Mouse (Mus musculus) retina, embryonic 14.5 days (tissue): Measurements from ENCODE around the gene Mapk1ip1.

Experiments
- DNase-seq: peaks from one replicate; pipeline ENCODE4 v3.0.0-alpha.2; 2015; ENCODE audit warnings: low spot score

Mapk1ip1 gene

DNA sequence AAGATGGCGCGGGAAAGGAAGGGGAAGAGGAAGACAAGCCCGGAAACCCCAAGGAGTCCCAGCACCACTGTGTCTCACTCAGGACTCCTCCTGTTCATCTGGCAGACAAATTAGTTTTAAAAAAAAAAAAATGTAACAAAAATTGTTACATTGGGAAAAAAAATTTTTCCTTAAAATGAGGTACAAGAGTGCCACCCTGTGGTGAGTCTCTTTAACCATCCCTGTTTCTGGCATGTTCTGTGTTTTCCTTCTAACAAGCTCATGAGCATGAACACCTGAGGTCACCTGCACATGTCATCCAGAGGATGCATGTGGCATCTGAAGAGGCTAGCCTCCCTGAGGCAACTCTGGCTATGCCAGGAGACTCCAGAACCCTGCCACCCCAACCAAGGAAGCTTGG, 11.0 kb downstream of the Mapk1ip1 start:
- peak; percentile 42 for DNase-seq

DNA sequence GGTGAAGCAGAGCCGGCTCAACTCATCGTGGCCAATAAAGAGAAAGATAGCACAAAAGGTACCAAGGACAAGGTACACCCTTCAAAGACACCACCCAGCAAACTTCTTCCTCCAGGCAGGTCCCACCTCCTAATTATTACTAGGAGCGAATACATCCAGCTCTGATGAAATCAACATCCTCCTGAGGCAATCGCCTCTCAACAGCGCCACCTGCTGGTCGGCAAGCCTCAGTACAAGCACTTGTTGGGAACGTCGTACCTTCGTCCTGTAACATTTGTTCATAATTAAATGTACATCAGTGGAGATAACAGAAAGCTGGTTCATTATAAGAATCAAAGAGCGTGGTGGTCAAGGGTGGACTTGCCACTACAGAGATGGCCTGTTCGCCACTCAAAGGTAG, 18.3 kb downstream of the Mapk1ip1 start:
- DNase-seq, result peak; percentile 82

DNA sequence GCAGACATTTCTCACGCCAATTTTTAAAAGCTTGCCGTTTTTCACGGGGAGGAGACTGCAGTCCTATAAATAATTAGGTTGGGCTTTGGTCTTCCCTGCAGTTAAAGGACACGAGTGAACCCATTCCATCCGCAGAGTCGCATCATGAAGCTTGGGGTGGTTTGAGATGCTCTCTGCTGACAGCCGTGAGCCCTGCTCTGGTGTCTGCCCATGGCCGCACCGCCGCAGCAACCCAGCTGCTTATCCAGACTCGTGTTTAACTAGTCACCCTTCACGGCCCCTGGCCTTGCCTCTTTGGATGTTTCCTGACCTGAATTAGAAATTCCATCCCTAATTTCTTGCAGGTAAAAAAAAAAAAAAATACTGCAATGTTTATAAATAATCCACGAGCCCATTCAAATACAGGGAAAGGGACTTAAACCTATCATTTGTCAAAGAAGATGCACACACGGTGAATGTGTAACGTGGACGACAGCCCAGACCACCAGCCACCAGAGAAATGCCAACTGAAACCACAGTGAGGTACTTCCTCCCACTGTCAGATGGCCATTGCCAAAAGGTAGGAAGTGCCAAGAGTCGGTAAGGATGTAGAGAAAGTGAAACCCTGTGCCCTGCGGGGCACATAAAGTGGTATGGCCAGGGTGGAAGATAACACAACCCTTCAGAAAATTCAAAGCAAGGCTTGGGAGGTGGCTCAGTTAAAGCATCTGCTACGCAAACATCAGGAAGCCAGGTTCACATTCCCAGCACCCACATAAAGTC, 20.9 kb downstream of the Mapk1ip1 start:
- DNase-seq, result no peak

DNA sequence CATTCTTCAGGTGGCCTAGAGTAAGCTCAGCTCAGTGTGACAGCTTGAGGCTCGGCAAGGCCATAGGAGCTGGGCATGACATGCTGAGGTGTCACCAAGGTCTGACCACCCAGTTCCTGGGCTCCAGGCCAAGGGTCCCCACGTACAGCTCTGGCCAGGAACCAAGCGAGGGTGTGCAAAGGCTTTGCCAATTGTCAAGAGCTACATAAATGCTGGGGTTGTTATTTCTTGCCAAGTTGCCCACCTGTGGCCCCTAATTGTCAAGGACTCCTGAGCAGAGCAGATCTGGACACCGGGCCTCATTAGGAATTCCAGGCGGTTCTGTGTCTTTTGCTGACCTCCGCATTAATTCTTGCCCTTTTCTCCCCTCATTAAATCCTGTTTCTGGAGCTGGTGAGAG, 21.6 kb downstream of the Mapk1ip1 start:
- no peak for DNase-seq

DNA sequence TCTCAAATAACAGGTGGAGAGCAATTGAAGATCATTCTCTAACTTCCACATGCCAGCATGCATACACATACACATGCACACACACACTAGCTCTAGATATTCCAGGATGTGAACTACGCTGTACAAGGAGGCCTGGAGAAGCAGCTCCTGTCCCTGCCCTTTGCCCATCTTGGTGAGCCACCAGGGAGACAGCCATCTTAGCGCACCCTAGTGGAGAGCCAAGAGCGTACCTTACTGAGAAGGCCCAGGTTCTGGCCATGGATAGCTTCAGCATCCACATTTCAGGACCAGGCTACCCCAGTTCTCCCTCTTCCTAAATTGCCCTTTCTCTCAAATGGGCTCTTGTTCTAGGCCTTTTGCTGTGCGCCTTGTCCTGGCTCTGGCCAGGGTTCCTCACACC, 27.8 kb downstream of the Mapk1ip1 start:
- peak; percentile 50 for DNase-seq

DNA sequence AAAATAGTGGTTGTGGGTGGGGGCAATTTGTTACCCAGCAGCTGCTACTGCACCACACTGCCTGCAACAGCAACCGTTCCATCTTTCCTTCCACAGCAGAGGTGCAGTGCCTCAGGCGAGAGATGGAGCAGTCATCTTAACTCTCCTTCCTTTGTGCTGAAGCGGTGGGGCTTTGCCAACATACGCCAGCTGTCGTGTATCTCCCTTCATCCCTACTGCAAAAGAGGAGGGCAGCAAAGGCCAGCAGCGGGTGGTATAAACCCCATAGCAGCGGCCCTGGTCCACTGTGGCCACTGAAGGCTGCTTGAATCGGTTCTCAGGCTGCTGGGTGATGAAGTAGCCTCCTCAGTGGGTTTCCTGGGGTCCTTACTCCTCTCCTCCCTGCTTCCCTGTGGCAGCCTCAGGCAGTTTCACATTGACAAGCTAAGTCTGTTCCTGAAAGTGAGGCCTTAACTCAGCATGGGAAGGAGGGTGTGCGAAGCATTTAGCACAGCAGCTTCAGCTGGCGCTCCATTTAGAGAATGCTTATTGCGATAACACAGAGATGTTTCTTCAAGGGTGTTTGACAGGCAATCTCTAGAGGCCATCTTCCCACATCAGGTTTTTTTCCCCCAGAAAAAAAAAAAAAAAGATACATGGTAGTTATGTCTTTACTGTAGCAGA, 32.7 kb downstream of the Mapk1ip1 start:
- no peak for DNase-seq

GRCm38 (mm10) chr7:138807146-138807545, 38.9 kb downstream of the Mapk1ip1 start:
- DNase-seq, result no peak

DNA sequence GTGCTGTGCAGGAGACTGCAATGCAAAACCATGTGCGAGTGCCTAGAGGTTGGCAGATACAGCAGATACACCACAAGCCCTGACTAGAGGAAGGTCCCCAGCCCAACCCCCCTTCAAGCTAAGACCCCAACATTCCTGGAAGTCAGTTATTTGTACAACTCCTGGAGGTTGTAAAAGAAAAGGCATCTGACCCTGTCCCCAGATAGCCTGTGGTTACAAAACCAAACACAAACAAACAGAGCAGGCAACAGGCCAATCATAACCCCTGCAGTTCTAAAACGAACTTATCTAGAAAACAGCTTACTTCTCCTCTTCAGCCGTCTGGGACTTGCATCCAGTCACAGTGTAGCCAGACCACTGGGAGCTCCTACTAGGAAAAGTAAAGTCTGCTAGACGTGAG, 42.7 kb downstream of the Mapk1ip1 start:
- DNase-seq, result no peak

DNA sequence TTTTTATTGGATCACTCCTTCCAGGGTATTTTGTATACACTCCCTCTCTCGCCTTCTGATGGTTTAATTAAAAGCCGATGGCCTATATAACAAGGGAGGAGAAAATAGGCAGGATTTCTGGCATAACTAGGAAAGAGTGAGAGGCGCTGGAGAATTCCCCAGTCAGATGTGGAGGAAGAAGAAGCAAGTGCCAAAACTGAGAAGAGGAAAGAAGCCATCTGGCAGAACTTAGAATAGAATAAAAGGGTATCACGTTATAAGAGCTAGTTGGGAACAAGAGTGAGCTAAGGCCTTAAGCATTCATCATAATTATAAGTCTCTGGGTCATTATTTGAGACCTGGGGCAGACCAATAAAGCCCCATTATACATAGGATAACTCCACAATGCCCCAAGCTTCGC, 58.0 kb downstream of the Mapk1ip1 start:
- DNase-seq, result no peak
